Mouse (Mus musculus) ES-CJ7 (cell line): ENCODE measurements around the gene Hspb7.

Experiments used
- DNase-seq: peaks from one replicate; pipeline ENCODE4 v3.0.0; 2011; ENCODE audit warnings: low read depth, low spot score

Gene Hspb7

DNA sequence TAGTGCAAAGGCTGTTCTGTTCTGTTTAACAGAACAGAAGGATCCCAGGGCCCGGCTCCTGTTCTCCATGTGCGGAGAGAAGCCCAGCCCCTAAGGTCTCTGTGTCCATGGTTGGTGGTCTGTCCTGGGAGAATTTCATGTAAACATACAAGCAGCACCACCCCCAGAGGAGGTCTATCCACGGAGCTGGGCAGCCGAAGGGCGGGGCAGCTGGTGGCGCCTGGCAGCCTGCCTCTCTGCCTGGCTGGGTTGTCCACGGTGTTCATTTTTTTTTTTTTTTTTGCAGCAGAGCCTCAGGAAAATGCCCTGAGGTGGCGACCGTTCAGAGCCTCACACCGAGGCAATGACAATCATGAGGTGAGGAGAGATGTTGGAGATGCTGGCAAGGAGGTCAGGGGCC lies 48.0 kb downstream of the Hspb7 start:
- no peak for DNase-seq

DNA sequence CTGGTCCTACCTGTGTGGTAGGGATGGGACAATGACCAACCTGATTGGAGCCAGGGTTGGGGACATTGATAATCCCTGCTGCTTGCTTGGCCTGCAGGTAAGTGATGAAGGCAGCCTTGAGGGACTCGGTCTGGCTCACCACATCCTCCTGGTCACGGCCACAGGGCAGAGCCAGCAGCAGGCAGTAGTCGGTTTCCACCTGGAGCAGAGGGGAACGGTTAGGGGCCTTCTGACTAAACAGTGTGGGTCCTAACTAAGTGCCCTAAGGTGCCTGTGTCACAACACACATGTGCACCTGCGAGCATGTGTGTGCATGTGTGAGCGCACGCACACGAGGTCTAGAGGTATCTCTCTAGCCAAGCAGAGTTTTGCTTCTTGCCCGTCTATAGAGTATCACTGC lies 48.8 kb downstream of the Hspb7 start:
- no peak for DNase-seq

DNA sequence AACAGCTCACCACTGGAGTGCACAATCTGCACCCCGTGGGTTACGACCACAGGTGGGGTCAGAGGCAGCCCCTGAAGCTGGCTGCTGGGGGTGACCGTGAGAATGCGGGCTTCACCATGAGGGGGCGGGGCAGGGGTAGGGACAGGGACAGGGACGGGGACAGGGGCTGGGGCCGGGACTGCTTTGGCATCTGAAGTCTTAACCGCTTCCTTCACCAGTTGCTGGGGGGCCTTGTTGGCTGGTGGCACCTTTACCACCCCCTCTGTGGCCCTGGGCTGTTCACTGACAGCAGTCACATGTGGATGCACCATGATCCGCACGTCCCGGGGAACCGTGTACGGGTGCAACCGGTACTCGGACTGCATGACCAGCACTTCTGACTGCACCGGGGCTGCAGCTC lies 50.9 kb downstream of the Hspb7 start:
- no peak for DNase-seq

DNA sequence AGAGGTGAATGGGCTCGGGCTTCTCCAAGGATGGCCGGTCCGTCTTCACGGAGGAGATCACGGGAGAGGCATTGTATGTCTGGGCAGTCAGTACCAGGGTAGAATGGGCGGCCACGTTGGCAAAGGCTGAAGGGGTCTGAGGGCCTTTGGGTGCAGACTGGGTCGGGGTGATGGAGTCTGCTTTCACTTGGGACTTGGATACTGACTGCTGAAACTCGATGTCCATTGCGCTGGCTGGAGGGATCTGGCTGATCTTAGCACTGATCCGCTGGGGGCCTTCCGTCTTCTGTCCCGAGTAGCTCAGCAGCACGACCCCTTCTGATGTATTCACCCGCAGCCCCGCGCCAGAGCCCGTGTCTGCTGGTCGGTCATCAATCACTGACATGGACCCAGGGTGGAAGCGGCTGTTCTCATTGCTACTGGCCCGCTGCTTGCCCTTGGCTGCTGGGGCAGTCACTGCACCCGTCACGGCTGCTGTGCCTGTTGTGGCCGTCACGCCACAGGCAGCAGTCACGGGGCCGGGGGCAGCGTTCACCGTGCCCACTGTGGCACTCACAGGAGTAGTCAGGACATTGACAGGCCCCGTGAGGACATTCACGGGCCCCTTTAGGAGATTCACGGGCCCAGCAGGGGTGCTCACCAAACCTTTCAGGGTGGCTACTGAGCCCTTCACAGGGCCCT lies 52.2 kb downstream of the Hspb7 start:
- DNase-seq = no peak

DNA sequence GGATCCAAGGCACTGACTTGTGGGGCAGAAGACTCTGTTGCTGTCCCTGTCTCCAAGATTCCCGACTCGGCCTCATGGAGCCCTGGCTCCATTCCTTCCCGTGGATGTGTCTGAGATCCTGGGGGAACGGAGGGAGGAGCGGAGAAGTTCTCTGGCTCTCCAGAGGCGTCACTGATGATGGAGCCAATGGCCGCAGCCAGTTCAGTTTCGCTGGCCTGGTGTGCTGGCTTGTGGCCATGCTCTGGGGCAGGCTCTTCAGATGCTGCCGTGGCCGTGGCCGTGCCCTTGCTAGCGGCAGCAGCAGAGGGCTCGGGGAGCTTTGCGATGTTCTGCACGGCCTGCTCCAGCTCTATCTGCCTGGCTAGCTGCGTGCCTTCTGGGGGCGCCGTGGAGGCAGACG lies 53.9 kb downstream of the Hspb7 start:
- DNase-seq = peak; percentile 31
